Mouse (Mus musculus) layer of hippocampus, adult 2 months (tissue): ENCODE measurements at regions not wholly inside any gene's neighbourhood (a gene's known extent, or its start where the extent isn't known, plus 50 kb on each side); places are given as distances from the start of the nearest gene placed in this dataset.

Source experiments
- DNase-seq, 2 experiments: peaks; one replicate each; pipeline ENCODE4 v3.0.0; 2022; ENCODE audit warnings: low spot score in 2 of 2
- H3K27ac ChIP-seq: fragments of 200-600 bp; 2 replicates; pipeline ENCODE4 v1.8.1; 2022
- H3K4me3 ChIP-seq: fragments of 200-600 bp; 2 replicates; pipeline ENCODE4 v1.8.1; 2022; ENCODE audit warnings: mild to moderate bottlenecking
- CTCF ChIP-seq: fragments of 200-600 bp; conservative IDR thresholded peaks from 2 replicates; pipeline ENCODE4 v1.8.1; 2022; ENCODE audit warnings: antibody characterized with exemption, mild to moderate bottlenecking, moderate library complexity

DNA sequence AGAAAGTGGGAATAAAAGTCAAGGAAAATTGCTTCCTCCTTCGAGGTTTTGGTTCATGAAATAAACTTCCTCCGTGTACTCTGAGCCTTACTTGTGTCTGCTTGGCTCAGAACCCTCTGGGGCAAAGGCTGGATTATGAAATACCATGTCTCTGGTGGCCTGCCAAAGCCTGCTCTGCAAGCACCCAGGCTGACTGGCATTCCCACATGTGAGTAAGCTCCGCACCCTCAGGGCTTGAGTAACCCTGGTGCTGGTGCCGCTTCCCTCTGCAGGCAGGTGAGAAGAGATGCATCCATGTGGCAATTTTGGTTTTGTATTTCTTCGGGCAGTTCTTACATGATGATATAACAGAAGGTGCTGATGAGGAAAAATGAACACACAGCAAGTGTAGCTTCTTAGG lies 66.0 kb downstream of the Nr2f2 start:
- peak; percentile 10; the same call in 1 of the 2 replicates for TF ChIP-seq CTCF
- H3K4me3 ChIP-seq = no peak overlapping the region
- no peak for DNase-seq
- no peak overlapping the region for H3K27ac ChIP-seq

DNA sequence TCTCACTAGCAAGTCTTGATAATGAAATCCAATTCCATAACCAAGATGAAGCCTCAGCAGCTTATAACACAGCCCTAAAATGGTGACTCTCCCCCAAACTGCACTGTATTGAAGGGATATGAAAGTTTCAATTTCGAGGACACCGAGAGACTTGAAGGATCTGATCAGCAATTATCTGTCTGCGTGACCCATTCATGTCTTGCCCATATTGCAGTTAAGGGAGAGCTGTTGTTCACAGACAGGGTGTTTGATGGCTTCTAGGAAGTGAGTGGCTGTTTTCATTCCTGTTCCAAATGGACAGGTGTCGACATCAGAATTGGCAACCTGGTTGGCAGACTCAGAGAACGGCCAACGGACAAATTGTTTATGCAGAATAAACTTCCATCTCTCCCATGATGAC lies 75.1 kb downstream of the Nr2f2 start:
- Histone ChIP-seq H3K4me3 (no peak overlapping the region), H3K27ac (no peak overlapping the region)
- no peak for DNase-seq
- no peak for TF ChIP-seq CTCF

DNA sequence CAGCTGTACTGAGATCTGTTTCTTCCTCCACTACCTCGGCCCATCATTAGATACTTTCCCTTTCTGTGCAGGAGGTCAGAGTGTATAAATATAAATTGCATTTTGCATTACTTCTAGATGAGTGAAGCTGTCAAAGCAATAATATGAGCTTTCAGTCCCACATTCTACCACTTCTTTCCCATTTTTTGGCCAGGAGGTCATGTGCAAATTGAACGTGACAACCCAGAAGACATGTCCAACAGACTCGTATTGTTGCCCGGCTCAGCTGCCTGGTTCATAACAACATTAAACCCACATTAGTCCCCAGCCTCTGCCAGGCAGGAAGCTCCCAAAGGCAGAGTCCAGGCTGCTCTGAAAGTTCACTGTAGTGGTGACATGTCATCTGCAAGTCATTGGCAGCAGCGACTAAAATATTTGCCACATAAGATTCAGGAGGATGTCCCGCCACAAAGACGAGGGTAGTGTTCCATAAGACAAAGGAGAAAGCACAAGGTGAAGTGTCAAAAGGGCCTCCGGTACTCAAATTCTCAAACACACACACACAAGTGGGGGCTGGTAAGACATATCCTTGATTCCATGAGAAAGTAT lies 75.7 kb downstream of the Nr2f2 start:
- DNase-seq = no peak
- Histone ChIP-seq H3K4me3 (no peak overlapping the region), H3K27ac (no peak overlapping the region)
- no peak for TF ChIP-seq CTCF

DNA sequence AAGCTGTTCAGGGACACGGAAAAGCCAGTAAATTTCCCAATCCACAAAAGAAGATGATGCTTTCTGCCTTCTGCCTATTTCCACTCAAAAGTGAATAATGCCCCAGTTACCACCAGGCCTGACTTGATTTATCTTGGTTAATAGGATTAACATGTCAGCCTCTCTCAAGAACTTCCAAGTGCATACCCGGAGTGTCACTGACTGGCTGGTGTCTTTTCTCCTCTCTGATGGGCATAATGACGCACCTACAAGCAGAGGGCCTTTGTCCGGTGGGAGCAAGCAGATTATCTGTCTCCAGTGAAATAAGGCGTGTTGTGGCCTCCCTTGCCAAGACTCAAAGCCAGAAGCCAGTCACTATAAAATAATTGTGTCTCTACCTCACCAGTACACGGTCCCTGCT lies 76.3 kb downstream of the Nr2f2 start:
- no peak for TF ChIP-seq CTCF
- DNase-seq = no peak
- Histone ChIP-seq H3K4me3 (no peak overlapping the region), H3K27ac (no peak overlapping the region)

DNA sequence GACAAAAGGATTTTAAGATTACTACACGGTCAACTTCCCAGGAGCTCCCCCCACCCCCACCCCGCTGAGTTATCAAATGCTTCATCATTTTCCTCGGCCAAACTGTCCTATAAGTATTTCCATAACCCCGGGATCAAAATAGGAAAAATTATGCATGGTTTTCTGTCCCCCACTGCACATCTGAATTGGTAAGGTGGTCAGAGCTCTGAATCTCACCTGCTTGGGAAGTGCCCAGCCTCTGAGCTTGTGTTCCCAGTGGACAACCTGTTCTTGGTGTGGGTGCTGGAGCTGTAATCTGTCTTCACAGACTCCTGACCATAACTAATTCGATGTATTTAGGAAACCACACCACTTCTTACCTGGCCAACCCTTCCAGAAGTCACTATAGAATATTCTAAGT lies 77.9 kb downstream of the Nr2f2 start:
- no peak overlapping the region for H3K27ac ChIP-seq
- no peak for TF ChIP-seq CTCF
- DNase-seq = no peak
- no peak overlapping the region for H3K4me3 ChIP-seq

DNA sequence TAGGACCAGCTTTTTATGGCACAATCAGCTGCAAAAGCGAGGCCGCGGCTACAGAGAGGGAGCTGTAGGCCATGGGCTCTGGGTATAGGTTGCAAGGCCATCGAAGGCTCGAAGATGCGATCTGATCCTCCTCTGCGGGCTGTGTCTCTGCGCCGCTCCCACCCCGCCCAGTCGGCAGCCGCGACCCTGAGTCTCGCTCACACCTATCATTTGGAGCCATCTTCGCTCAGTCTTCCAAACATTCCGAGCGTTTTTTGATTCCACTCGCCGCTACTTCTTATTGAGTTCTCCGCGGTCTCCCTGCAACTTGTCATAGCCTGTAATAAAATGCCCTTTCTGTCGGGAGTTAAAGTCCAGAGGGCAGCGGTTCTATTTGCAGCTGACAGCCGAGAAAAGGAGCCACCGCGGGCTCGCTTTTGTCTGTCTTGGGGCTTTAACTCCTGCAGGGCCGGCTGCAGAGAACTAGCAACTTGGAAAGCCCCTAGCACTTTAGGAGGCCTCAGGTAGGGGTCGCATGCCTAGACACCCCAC lies 78.6 kb downstream of the Nr2f2 start:
- TF ChIP-seq CTCF = no peak
- no peak overlapping the region for H3K4me3 ChIP-seq
- H3K27ac ChIP-seq = no peak overlapping the region
- no peak for DNase-seq

DNA sequence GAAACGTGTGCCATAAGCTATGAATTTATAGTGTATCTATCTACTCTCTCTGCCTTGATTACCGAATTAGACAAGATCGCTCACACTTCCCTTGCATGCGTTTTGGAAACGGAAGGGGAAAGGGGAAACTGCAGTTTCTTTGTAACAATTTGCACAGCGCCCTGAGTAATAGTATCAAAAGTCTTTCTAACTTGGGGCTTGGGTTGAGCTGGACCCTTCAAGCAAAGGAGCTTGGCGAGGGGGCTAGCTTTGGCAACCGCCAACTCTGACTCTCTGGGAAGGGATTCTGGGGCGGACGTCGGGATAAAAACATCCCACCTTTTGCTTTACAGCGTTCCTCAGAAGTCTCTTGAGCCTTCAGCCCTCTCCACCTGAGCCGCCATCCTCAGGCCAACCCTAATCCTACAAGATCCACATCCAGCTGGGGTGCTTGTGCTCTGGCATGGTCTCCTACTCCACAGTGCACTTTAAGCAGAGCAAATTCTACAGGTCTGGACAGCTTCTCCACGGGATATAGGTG lies 79.6 kb downstream of the Nr2f2 start:
- DNase-seq = no peak
- no peak for TF ChIP-seq CTCF
- H3K27ac ChIP-seq = no peak overlapping the region
- no peak overlapping the region for H3K4me3 ChIP-seq

DNA sequence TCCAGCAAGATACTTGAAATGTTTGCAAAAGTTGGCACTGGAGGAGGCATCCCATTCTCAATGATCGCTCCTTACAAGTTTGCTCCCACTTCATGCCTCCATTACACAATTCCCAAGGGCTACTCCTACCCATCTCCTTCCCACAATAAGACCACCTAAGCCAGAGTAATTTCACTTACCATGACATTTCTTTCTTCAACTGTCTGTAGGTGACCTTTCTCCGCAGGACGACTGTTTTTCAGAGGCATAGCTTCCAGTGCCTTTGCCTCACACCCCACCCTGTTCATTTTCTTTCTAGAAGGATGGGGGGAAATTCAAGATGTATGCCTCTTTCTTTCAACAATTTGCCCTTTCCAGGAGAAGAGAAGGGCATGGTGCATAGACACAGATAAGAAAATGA lies 81.2 kb downstream of the Nr2f2 start:
- no peak overlapping the region for H3K4me3 ChIP-seq
- TF ChIP-seq CTCF = no peak
- no peak for DNase-seq
- H3K27ac ChIP-seq = no peak overlapping the region

DNA sequence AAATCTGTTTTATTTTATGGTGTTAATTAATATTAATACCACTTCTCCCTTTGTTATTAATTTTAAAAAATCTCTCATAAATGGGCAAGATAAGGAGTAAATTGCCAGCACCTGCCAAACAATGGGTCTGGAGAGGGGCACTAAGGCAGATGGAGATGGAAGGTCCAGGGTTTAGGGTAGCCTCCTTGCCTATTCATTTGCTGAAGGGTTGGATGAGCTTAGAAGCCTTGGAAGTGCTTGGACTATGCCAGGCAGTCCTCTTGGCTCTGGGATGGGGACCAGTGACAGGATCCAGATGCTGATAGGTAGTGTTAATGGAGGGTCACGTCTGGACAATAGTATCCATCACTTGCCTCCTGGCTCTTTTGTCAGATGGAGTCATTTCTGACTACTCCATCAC lies 82.7 kb downstream of the Nr2f2 start:
- TF ChIP-seq CTCF = no peak
- Histone ChIP-seq H3K4me3 (no peak overlapping the region), H3K27ac (no peak overlapping the region)
- no peak for DNase-seq

DNA sequence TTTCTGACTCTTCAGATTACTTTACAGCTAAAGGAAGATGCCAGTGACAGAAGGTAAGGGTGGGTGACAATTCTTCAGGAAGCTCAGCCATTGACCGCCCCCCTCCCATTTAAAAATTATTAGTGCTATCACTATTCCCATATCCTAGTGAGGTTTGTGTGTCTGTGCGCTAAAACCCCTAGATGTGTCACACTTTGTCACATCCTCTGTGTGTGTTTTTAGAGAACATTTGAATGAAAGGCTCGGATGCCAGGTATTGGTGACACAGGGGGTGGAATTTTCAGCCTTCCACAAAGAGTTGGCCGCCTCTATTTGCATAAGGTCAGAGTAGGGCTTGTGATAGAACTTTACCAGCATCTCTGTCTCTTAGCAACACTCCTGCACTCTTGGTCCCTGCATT lies 83.4 kb downstream of the Nr2f2 start:
- no peak for DNase-seq
- Histone ChIP-seq H3K27ac (no peak overlapping the region), H3K4me3 (no peak overlapping the region)
- TF ChIP-seq CTCF = no peak

DNA sequence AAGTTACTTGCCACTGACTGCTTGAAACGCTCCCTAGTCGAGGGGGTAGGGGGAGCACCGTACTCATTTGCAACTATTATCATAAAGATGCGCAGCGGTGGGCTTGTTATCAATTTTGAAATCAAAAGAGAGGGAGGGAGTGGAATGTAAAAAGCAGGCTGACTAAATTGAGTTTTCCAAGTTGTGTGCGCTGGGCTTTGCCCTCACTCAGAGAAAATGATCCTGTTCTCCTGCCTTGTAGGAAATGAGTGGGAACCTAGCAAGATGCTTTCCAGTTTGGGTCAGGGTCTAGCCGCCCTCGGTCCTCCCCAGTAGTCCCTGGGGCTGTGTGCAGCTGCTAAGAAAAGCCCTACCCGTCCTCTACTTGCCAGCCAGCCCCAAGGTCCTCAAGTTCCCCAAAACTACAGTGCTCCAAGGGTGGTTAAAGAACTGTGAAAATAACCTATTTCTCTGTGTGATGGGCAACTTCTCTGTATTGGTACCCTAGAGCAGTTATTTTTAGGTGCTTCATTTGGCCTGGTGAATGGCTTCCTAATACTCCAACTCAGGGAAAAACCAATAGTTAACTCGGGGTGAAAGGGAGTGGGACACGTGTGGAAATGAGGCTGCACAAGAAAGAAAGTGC lies 84.5 kb downstream of the Nr2f2 start:
- Histone ChIP-seq H3K27ac (no peak overlapping the region), H3K4me3 (no peak overlapping the region)
- TF ChIP-seq CTCF = no peak
- DNase-seq = no peak

DNA sequence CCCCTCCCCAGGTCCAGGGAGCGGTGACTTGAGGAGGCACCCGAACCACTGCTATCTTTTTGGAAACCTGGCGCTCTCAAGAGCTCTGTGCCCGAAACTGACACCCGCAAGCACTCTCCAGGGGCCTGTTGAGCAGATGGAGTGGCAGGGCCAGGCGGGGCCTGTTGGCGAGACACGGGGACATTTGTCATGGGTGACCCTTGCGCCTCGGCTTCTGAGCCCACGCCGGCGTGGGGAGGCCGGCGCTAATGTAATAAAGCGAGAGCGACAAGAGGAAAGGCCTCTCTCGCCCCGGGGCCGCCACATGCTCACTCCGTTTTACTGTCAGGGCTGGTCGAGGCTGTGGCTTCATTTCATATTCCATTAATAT lies 85.2 kb downstream of the Nr2f2 start:
- Histone ChIP-seq H3K4me3 (no peak overlapping the region), H3K27ac (no peak overlapping the region)
- DNase-seq = no peak
- TF ChIP-seq CTCF = no peak

DNA sequence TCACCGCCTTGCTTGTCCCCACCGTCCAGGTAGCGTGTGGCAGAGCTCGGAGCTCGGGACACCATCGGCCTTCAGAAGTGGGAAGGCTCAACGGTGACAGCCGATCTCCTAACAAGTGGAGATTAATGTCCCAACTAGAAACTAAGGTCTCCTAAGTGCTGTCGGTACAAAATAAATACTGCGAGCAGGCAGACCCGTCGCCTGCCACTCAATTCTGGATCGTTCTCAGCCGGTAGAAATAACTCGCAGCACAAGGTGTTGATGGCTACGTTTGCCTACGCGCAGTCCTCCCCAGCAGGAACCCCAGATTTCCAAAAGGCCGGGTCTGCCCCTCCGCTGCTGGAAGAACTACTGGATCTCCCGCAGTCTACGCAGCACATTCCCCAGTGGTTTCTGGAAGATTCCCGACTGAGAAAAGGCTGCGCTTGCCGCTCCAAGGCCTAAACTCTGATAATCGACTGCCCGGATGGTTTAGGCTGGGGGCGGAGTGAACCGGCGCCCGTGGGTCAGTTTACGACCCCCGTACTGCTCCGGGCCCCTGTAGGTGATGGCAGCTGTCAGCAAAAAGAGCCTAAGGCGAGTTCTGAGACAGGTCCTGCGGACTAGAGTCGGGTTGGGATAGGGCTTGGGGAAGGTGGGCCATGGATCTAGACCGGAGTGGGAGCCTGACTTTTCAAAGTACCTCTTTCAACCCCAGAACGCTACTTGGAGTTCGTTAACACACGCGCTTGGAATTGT lies 85.7 kb downstream of the Nr2f2 start:
- no peak for DNase-seq
- Histone ChIP-seq H3K27ac (no peak overlapping the region), H3K4me3 (peak overlapping the region; percentile 29; the same call in 1 of the 2 replicates)
- no peak for TF ChIP-seq CTCF
